Mouse (Mus musculus) hindbrain, postnatal 0 days (tissue): ENCODE results near the gene Apold1. TPM values are rescaled to one million over a fixed set of nuclear protein-coding genes. Genes with fewer than 3 reads are reported as not detected.
A peak's percentile ranks its signal among the peaks of the same experiment; 100 is the strongest.

Experiments
- ATAC-seq: fragments of 200-750 bp; cut with Nextera tagmentation; 2 replicates; pipeline ENCODE4 v1.8.0; 2017; ENCODE audit warnings: mild to moderate bottlenecking, moderate TSS enrichment, moderate library complexity
- DNase-seq: peaks from one replicate; pipeline ENCODE4 v3.0.0-alpha.2; 2015; ENCODE audit warnings: low spot score
- H3K27ac ChIP-seq: fragments of 300-500 bp; sonication (generic); 2 replicates; pipeline ENCODE4 v1.5.1; 2014; ENCODE audit warnings: mild to moderate bottlenecking
- H3K27me3 ChIP-seq: fragments of 300-500 bp; sonication (generic); 2 replicates; pipeline ENCODE4 v1.6.1; 2014; ENCODE audit warnings: low read length, mixed read lengths; ENCODE audit not compliant: insufficient read depth
- H3K36me3 ChIP-seq: fragments of 300-500 bp; sonication (generic); 2 replicates; pipeline ENCODE4 v1.6.1; 2014; ENCODE audit warnings: low read length, mixed read lengths; ENCODE audit not compliant: insufficient read depth
- H3K4me1 ChIP-seq: fragments of 300-500 bp; sonication (generic); 2 replicates; pipeline ENCODE4 v1.6.1; 2014; ENCODE audit warnings: antibody characterized with exemption, low read length, mixed read lengths; ENCODE audit not compliant: insufficient read depth
- H3K4me2 ChIP-seq: fragments of 300-500 bp; sonication (generic); 2 replicates; pipeline ENCODE4 v1.6.1; 2014; ENCODE audit warnings: low read depth, mild to moderate bottlenecking, low read length, moderate library complexity, mixed read lengths
- H3K4me3 ChIP-seq: fragments of 300-500 bp; sonication (generic); 2 replicates; pipeline ENCODE4 v1.5.1; 2014; ENCODE audit warnings: low read length
- H3K9ac ChIP-seq: fragments of 300-500 bp; sonication (generic); replicated peaks from 2 replicates; pipeline ENCODE4 v1.6.1; 2014; ENCODE audit warnings: mild to moderate bottlenecking, low read length, moderate library complexity, mixed read lengths
- H3K9me3 ChIP-seq: fragments of 300-500 bp; sonication (generic); 2 replicates; pipeline ENCODE4 v1.6.1; 2016; ENCODE audit warnings: low read length, mixed read lengths
- CTCF ChIP-seq: IDR thresholded peaks from 2 replicates; pipeline ENCODE4 v1.5.1; 2016; ENCODE audit warnings: antibody characterized with exemption, control low read depth, low read depth
- WGBS: fragments of 180-500 bp; shearing (Covaris S2); extraction: QIAGEN DNeasy Blood & Tissue Kit; methylation state at CpG from one replicate; pipeline ENCODE4 v1.1.7; 2014; 5-methylcytosine and 5-hydroxymethylcytosine counted together
- polyA plus RNA-seq: library from polyadenylated mRNA; unstranded; fragments of >200 nt; fragmentation: Nextera tagmentation; extraction: Ambion mirVana; gene quantifications from 2 replicates; pipeline ENCODE4 v1.2.1, GENCODE M21; 2015
- total RNA-seq: library from RNA; depleted of rRNA; stranded (reverse); fragments of >200 nt; gene quantifications from 2 replicates; pipeline ENCODE4 v1.2.3, GENCODE M21; 2014

Apold1 gene
- total and polyA plus RNA-seq, 2 experiments from 2014 or later, result 4.8 to 6.3 TPM

DNA sequence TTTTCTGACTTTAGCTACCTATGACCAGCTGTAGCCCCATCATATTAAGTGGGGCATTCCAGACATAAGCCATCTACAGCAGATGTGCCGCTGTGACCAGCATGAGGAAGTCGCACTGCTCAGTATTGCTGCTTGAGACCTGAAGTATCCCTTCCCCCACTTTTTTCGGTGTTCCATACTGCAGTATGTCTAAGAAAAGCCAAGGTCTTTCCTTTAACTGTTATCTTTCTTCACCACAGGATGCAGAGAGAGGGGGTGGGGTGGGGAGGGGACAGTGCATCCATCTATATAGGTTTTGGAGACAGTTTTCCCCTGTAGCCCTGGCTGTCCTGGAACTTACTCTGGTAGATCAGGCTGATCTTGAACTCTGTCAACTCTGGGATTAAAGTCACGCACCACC is 24.9 kb downstream of the Apold1 start:
- 93% methylated on average over 4 of the region's 4 CpGs for WGBS
- TF ChIP-seq CTCF, result no peak
- H3K9me3 ChIP-seq, result no peaks in the 10 kb centered on the region

DNA sequence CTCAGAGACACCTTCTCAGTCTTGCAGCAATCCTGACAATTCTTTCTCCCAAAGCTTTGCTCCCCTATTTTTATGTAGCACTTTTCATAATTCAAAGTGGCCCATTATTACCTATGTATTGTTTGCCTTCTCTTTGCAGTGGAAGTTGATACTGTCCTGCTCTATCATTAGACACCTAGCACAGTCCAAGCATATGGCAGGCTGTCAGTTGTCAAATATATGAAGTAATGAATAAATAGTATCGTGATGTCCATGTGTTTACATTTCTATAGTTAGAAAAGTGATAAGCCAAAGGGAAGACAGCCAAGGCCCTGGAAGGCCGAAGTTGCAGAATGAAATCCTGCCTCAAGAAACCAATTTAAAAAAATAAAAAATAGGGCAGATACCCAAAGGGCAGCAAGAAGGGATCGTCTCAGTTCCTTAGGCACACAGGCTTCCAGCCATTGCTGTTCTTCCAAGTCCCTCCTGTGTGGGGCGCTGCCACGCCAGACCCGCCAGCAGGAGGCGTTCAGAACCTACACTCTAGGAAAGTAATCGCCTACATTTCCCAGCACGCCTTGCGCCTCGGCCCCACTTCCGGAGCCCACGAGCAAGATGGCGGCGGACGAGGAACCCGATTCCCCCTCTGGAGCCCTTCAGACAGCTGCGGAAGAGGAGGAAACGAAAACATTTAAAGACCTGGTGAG is 29.7 kb downstream of the Apold1 start, which contains the start of gene Ddx47:
Gene Ddx47, plus strand, starts transcription at position 565 of the 686 bp plus-strand sequence.
- Histone ChIP-seq H3K9me3 (no peaks in the 10 kb centered on the region), H3K9ac (peak within 1 kb of the TSS; percentile 90), H3K4me3 (peak within 1 kb of the TSS; percentile 87), H3K4me2 (peak within 1 kb of the TSS; percentile 86), H3K36me3 (peaks cover 23% of the 10 kb centered on the region), H3K4me1 (0 out of 2 replicates have a peak, but pooled peaks cover 7% of the 10 kb centered on the region), H3K27me3 (no peaks in the 10 kb centered on the region), H3K27ac (peak within 1 kb of the TSS; percentile 36; the same call in 1 of the 2 replicates)
- DNase-seq (peak; percentile 98), ATAC-seq (peak; percentile 95)
- peak; percentile 100 for TF ChIP-seq CTCF
- WGBS, result 7% methylated on average over 19 of the region's 19 CpGs

More for the DNA sequence above, 24.9 kb downstream of the Apold1 start:
- H3K4me3 ChIP-seq, result no peak overlapping the region
- H3K9ac ChIP-seq, result no peak overlapping the region
- DNase-seq (no peak), ATAC-seq (no peak)
- H3K4me1 ChIP-seq, result no peaks in the 10 kb centered on the region
- H3K36me3 ChIP-seq, result no peaks in the 10 kb centered on the region
- no peak overlapping the region for H3K27ac ChIP-seq
- H3K27me3 ChIP-seq, result no peaks in the 10 kb centered on the region
- H3K4me2 ChIP-seq, result no peak overlapping the region

- H3K27ac ChIP-seq, result peak overlapping the region; percentile 36; the same call in 1 of the 2 replicates
- 0 out of 2 replicates have a peak, but pooled peaks cover 7% of the 10 kb centered on the region for H3K4me1 ChIP-seq
- H3K4me2 ChIP-seq, result peak overlapping the region; percentile 86
- no peaks in the 10 kb centered on the region for H3K27me3 ChIP-seq
- peaks cover 29% of the 10 kb centered on the region for H3K36me3 ChIP-seq
- peak overlapping the region; percentile 90 for H3K9ac ChIP-seq
- TF ChIP-seq CTCF, result no peak
- peak overlapping the region; percentile 87 for H3K4me3 ChIP-seq
- DNase-seq, result peak; percentile 2
- peak; percentile 71 for ATAC-seq
- H3K9me3 ChIP-seq, result no peaks in the 10 kb centered on the region
- 2% methylated on average over 14 of the region's 14 CpGs for WGBS
Observed at GRCm38 (mm10) chr6:135011734-135012116, 30.2 kb downstream of the Apold1 start.

DNA sequence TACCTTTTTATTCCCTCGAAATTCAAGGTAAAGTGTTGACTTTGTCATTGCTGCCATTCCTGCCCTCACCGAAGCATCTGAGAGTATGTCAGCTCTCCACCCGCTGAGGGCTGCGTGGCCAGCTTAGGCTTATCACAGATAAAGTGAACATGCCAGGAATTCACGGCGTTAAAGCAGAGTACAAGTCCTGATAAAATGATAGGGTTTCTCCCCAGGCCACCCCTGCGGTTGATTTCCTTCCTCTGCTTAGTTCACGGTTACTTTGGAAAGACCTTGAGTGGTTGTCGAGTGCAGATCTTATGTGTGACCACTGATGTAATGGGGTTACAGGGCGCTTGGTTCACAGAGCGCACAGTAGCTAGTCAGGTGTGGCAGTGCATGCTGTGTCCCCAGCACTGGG is 35.7 kb downstream of the Apold1 start:
- TF ChIP-seq CTCF, result no peak
- DNase-seq, result no peak
- 0 out of 2 replicates have a peak, but pooled peaks cover 3% of the 10 kb centered on the region for H3K4me1 ChIP-seq
- H3K27me3 ChIP-seq, result no peaks in the 10 kb centered on the region
- peaks cover 75% of the 10 kb centered on the region for H3K36me3 ChIP-seq
- H3K9me3 ChIP-seq, result no peaks in the 10 kb centered on the region
- no peak overlapping the region for H3K4me3 ChIP-seq
- 95% methylated on average over 11 of the region's 11 CpGs for WGBS
- H3K9ac ChIP-seq, result no peak overlapping the region
- no peak overlapping the region for H3K27ac ChIP-seq
- no peak for ATAC-seq
- H3K4me2 ChIP-seq, result no peak overlapping the region

- no peaks in the 10 kb centered on the region for H3K4me1 ChIP-seq
- ATAC-seq (no peak), DNase-seq (no peak)
- no peak for TF ChIP-seq CTCF
- no peak overlapping the region for H3K4me2 ChIP-seq
- H3K4me3 ChIP-seq, result no peak overlapping the region
- no peaks in the 10 kb centered on the region for H3K27me3 ChIP-seq
- H3K9me3 ChIP-seq, result no peaks in the 10 kb centered on the region
- H3K27ac ChIP-seq, result no peak overlapping the region
- H3K9ac ChIP-seq, result no peak overlapping the region
- H3K36me3 ChIP-seq, result peaks cover 87% of the 10 kb centered on the region
- WGBS, result 79% methylated on average over 10 of the region's 10 CpGs
Observed at GRCm38 (mm10) chr6:135019564-135019963, 38.0 kb downstream of the Apold1 start.

DNA sequence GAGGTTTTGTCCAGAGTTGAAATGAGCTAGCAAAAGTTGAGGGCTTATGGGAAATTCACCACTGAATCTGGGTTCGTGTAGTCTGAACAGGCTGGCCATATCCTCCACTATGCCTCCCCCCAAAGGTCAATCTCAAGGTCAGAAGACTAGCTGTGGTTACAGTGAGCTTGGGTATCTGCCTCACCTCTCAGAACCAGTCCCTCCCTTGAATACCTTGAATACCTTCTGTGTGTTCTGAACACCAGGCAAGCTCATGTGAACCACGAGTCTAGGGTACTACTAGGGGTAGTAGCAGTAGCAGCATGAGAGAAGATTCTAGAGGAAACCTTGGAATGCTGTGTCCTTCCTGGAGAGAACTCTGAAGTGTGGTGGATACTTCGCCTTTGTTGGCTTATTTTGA is 40.1 kb downstream of the Apold1 start:
- H3K27me3 ChIP-seq, result no peaks in the 10 kb centered on the region
- no peak overlapping the region for H3K27ac ChIP-seq
- no peak overlapping the region for H3K9ac ChIP-seq
- no peaks in the 10 kb centered on the region for H3K4me1 ChIP-seq
- TF ChIP-seq CTCF, result no peak
- WGBS, result 92% methylated on average over 3 of the region's 3 CpGs
- H3K36me3 ChIP-seq, result peaks cover 67% of the 10 kb centered on the region
- H3K4me3 ChIP-seq, result no peak overlapping the region
- no peaks in the 10 kb centered on the region for H3K9me3 ChIP-seq
- DNase-seq (no peak), ATAC-seq (no peak)
- no peak overlapping the region for H3K4me2 ChIP-seq

GRCm38 (mm10) chr6:135023379-135023778 is 41.9 kb downstream of the Apold1 start:
- H3K27me3 ChIP-seq, result no peaks in the 10 kb centered on the region
- no peaks in the 10 kb centered on the region for H3K4me1 ChIP-seq
- TF ChIP-seq CTCF, result no peak
- WGBS, result 93% methylated on average over 14 of the region's 14 CpGs
- no peak overlapping the region for H3K9ac ChIP-seq
- peaks cover 49% of the 10 kb centered on the region for H3K36me3 ChIP-seq
- H3K4me2 ChIP-seq, result no peak overlapping the region
- H3K4me3 ChIP-seq, result no peak overlapping the region
- ATAC-seq, result no peak
- no peak for DNase-seq
- no peak overlapping the region for H3K27ac ChIP-seq
- no peaks in the 10 kb centered on the region for H3K9me3 ChIP-seq
